Mouse (Mus musculus): ENCODE measurements at regions not wholly inside any gene's neighbourhood (a gene's known extent, or its start where the extent isn't known, plus 50 kb on each side); places are given as distances from the start of the nearest gene placed in this dataset.

DNA sequence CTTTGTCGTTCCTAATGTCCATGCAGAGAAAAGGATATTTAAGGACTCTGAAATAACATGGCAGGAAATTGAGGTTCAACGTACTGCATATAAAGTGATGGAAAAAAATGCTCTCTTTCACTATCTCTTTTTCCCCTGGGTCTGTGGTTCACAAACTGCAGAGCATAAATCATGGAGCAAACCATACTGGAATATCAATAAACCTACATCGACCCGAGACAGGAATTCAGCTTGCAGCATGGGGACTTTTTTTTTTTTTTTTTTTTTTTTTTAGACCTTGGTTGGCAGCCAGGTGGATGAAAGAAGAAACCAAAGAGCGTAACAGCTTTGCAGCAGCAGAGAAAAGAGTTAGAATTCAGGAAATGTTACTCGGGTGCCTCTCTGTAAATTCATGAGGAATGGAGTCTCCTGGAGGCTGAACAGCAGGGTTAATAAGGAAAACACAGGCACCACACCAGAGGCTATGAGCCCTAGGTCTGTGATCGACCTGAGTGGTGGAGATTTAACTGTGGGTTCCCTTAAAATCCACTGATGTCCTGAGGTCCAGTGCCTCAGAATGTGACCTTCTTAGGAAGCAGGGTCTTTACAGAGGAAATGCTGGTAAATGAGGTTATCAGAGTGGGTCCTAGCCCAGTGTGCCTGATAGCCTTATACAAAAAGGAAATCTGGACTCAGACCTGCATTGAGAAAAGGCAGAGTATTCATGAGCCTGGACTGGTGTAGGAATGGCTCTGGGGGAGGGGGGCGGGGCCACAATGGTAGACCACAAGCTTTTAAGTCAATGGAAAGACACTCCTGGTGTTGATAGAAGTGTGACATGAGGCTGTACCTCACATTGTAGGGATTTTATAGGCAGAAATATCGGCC, 290.0 kb downstream of the Lpin1 start:
- TF ChIP-seq CTCF (IDR thresholded peaks at IDR 0.05; ENCODE audit: low read depth, low read length) (no peak), POLR2A (IDR thresholded peaks at IDR 0.05; ENCODE audit: borderline replicate concordance, low read depth, low read length) (no peak)
